Mouse (Mus musculus) neural tube, embryonic 12.5 days (tissue): ENCODE data around the gene Nup85. TPM values are rescaled to one million over a fixed set of nuclear protein-coding genes. Genes with fewer than 3 reads are reported as not detected.

Experiments
- ATAC-seq: fragments of 200-750 bp; cut with Nextera tagmentation; 2 replicates; pipeline ENCODE4 v1.8.0; 2017; ENCODE audit warnings: low read depth, mild to moderate bottlenecking, moderate TSS enrichment, moderate library complexity; ENCODE audit not compliant: low FRiP score
- H3K27ac ChIP-seq: fragments of 300-500 bp; sonication (generic); 2 replicates; pipeline ENCODE4 v1.5.1; 2016
- H3K27me3 ChIP-seq: fragments of 300-500 bp; sonication (generic); replicated peaks from 2 replicates; pipeline ENCODE4 v1.6.1; 2016; ENCODE audit warnings: mild to moderate bottlenecking
- H3K36me3 ChIP-seq: fragments of 300-500 bp; sonication (generic); 2 replicates; pipeline ENCODE4 v1.6.1; 2016; ENCODE audit warnings: mild to moderate bottlenecking
- H3K4me1 ChIP-seq: fragments of 300-500 bp; sonication (generic); 2 replicates; pipeline ENCODE4 v1.6.1; 2016
- H3K4me2 ChIP-seq: fragments of 300-500 bp; sonication (generic); replicated peaks from 2 replicates; pipeline ENCODE4 v1.6.1; 2016; ENCODE audit warnings: mild to moderate bottlenecking
- H3K4me3 ChIP-seq: fragments of 300-500 bp; sonication (generic); 2 replicates; pipeline ENCODE4 v1.5.1; 2016
- H3K9ac ChIP-seq: fragments of 300-500 bp; sonication (generic); 2 replicates; pipeline ENCODE4 v1.6.1; 2016; ENCODE audit warnings: mild to moderate bottlenecking
- H3K9me3 ChIP-seq: fragments of 300-500 bp; sonication (generic); 2 replicates; pipeline ENCODE4 v1.6.1; 2016; ENCODE audit warnings: mild to moderate bottlenecking
- WGBS: fragments of 180-500 bp; shearing (Covaris S2); methylation state at CpG from one replicate; pipeline ENCODE4 v1.1.7; 2016; 5-methylcytosine and 5-hydroxymethylcytosine counted together
- polyA plus RNA-seq: library from polyadenylated mRNA; unstranded; fragments of >200 nt; fragmentation: Nextera tagmentation; extraction: Ambion mirVana; gene quantifications from 2 replicates; pipeline ENCODE4 v1.2.1, GENCODE M21; 2016

The Nup85 gene
- polyA plus RNA-seq, 1 experiment from 2014 or later = 143 TPM

DNA sequence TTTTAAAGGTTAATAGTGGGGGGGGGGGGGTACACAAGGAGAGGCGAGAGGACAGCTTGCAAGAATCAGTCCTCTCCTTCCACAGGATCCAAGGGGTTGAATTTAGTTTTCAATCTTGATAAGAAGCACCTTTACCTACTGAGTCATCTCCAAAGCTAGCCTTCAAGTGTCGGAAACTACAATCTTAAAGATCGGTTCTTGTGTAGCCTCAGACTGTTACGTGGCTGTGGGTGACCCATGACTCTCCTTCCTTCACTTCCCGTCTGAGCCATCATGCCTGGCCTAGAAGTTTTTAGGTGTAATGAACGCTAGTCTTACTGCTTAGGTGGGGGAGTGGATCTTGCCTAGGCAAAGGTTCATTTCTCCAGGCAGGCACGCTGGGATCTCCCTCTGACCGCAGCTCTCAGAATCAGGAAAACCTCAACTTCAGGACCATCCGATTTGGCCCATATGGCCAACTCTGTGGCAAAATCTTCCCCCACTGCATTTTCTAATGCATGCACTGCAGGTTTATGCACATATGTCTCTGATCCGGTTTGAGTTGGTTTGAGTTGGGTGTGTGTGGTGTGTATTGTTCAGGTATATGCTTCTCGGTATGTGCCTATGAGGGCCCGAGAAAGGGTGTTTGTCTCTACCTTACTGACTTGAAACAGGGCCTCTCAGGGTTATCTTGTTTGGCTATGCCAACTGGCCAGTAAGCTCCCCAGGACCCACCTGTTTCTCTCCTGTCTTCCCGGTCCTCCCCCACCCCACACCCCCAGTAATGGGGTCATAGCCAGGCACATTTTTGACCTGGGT, 65.7 kb downstream of the Nup85 start:
- H3K9ac ChIP-seq = no peak overlapping the region
- no peaks in the 10 kb centered on the region for H3K36me3 ChIP-seq
- H3K4me2 ChIP-seq = no peak overlapping the region
- no peak overlapping the region for H3K27ac ChIP-seq
- no peak overlapping the region for H3K4me3 ChIP-seq
- WGBS = 89% methylated on average over 13 of the region's 13 CpGs
- no peaks in the 10 kb centered on the region for H3K9me3 ChIP-seq
- peaks cover 11% of the 10 kb centered on the region; the same call in 1 of the 2 replicates for H3K4me1 ChIP-seq
- no peaks in the 10 kb centered on the region for H3K27me3 ChIP-seq
- ATAC-seq = no peak

GRCm38 (mm10) chr11:115630532-115631504, 66.6 kb downstream of the Nup85 start:
- Histone ChIP-seq H3K9ac (no peak overlapping the region), H3K4me1 (peaks cover 11% of the 10 kb centered on the region; the same call in 1 of the 2 replicates), H3K4me2 (no peak overlapping the region), H3K4me3 (no peak overlapping the region), H3K9me3 (no peaks in the 10 kb centered on the region), H3K27ac (no peak overlapping the region), H3K27me3 (no peaks in the 10 kb centered on the region), H3K36me3 (no peaks in the 10 kb centered on the region)
- no peak for ATAC-seq
- 53% methylated on average over 16 of the region's 16 CpGs for WGBS

DNA sequence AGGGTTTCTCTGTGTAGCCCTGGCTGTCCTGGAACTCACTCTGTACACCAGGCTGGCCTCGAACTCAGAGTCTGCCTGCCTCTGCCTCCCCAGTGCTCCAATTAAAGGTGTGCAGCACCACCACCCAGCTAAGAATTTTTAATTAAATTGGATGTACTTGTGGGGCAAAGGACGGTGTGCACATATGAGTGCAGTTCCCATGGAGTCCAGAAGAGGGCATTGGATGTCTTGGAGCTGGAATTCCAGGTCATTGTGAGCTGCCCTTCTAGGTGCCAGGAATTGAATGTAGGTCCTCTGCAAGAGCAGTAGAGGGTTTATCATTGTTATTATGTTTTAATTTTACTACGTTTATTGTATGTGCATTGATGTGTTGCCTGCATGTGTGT, 67.3 kb downstream of the Nup85 start:
- no peaks in the 10 kb centered on the region for H3K9me3 ChIP-seq
- H3K36me3 ChIP-seq = no peaks in the 10 kb centered on the region

GRCm38 (mm10) chr11:115632247-115632646, 68.0 kb downstream of the Nup85 start:
- no peak for ATAC-seq

More for the DNA sequence above, 67.3 kb downstream of the Nup85 start:
- no peak overlapping the region for H3K4me2 ChIP-seq
- H3K4me1 ChIP-seq = peaks cover 11% of the 10 kb centered on the region; the same call in 1 of the 2 replicates
- H3K27me3 ChIP-seq = no peaks in the 10 kb centered on the region
- H3K27ac ChIP-seq = no peak overlapping the region
- no peak overlapping the region for H3K9ac ChIP-seq
- no peak overlapping the region for H3K4me3 ChIP-seq
- ATAC-seq = no peak
- WGBS = 25% methylated on average over 3 of the region's 3 CpGs

GRCm38 (mm10) chr11:115632862-115633261, 68.6 kb downstream of the Nup85 start:
- H3K27me3 ChIP-seq = no peaks in the 10 kb centered on the region

More at GRCm38 (mm10) chr11:115632247-115632646, 68.0 kb downstream of the Nup85 start:
- no peak overlapping the region for H3K27ac ChIP-seq
- peaks cover 7% of the 10 kb centered on the region; the same call in 1 of the 2 replicates for H3K4me1 ChIP-seq
- no peak overlapping the region for H3K9ac ChIP-seq
- H3K4me3 ChIP-seq = no peak overlapping the region
- no peaks in the 10 kb centered on the region for H3K9me3 ChIP-seq
- 79% methylated on average over 7 of the region's 7 CpGs for WGBS
- H3K4me2 ChIP-seq = no peak overlapping the region
- H3K36me3 ChIP-seq = no peaks in the 10 kb centered on the region
- no peaks in the 10 kb centered on the region for H3K27me3 ChIP-seq

More at GRCm38 (mm10) chr11:115632862-115633261, 68.6 kb downstream of the Nup85 start:
- no peak overlapping the region for H3K27ac ChIP-seq
- ATAC-seq = no peak
- no peak overlapping the region for H3K9ac ChIP-seq
- peaks cover 3% of the 10 kb centered on the region; the same call in 1 of the 2 replicates for H3K4me1 ChIP-seq
- H3K36me3 ChIP-seq = no peaks in the 10 kb centered on the region
- no peak overlapping the region for H3K4me2 ChIP-seq
- no peak overlapping the region for H3K4me3 ChIP-seq
- 86% methylated on average over 10 of the region's 10 CpGs for WGBS
- H3K9me3 ChIP-seq = no peaks in the 10 kb centered on the region

Other genes starting within 250 kb of the Nup85 start
- 0.08 and 0.28 TPM in 2 replicates for gene Ush1g, start 242.4 kb upstream of the Nup85 start, polyA plus RNA-seq
- gene Otop3, start 229.7 kb upstream of the Nup85 start, polyA plus RNA-seq = 0.55 and 0.59 TPM in 2 replicates
- gene Hid1, start 196.7 kb upstream of the Nup85 start, polyA plus RNA-seq = 28.9 and 30.3 TPM in 2 replicates
- gene Cdr2l, start 182.5 kb upstream of the Nup85 start, polyA plus RNA-seq = 30.0 and 30.1 TPM in 2 replicates
- gene Mrpl58, start 160.7 kb upstream of the Nup85 start, polyA plus RNA-seq = 193 and 199 TPM in 2 replicates
- 890 and 895 TPM in 2 replicates for gene Atp5h, start 144.5 kb upstream of the Nup85 start, polyA plus RNA-seq
- 29.7 and 29.9 TPM in 2 replicates for gene Kctd2, start 144.3 kb upstream of the Nup85 start, polyA plus RNA-seq
- not detected in 2 replicates for gene Trim80, start 123.9 kb upstream of the Nup85 start, polyA plus RNA-seq
- 0.09 and 0.14 TPM in 2 replicates for gene Slc16a5, start 102.0 kb upstream of the Nup85 start, polyA plus RNA-seq
- gene Armc7, start 88.8 kb upstream of the Nup85 start, polyA plus RNA-seq = 12.9 and 13.1 TPM in 2 replicates
- gene Nt5c, start 72.6 kb upstream of the Nup85 start, polyA plus RNA-seq = 84.8 and 87.1 TPM in 2 replicates
- gene Jpt1, start 50.0 kb upstream of the Nup85 start, polyA plus RNA-seq = 999 and 1,042 TPM in 2 replicates
- gene Sumo2, start 28.2 kb upstream of the Nup85 start, polyA plus RNA-seq = 1,184 and 1,219 TPM in 2 replicates
- 85.2 and 90.2 TPM in 2 replicates for gene Mrps7, start 39.5 kb downstream of the Nup85 start, polyA plus RNA-seq
- gene Gga3, start 39.6 kb downstream of the Nup85 start, polyA plus RNA-seq = 33.7 and 38.5 TPM in 2 replicates
- 11.6 and 12.5 TPM in 2 replicates for gene Mif4gd, start 48.5 kb downstream of the Nup85 start, polyA plus RNA-seq
- gene Slc25a19, start 63.9 kb downstream of the Nup85 start, polyA plus RNA-seq = 27.5 and 28.2 TPM in 2 replicates
- 173 and 186 TPM in 2 replicates for gene Grb2, start 144.2 kb downstream of the Nup85 start, polyA plus RNA-seq
- gene Tmem94, start 201.0 kb downstream of the Nup85 start, polyA plus RNA-seq = 32.6 and 34.7 TPM in 2 replicates
- 14.4 and 16.7 TPM in 2 replicates for gene Caskin2, start 249.2 kb downstream of the Nup85 start, polyA plus RNA-seq